Mouse (Mus musculus): ENCODE data around the gene Slc15a2. TPM values are rescaled to one million over a fixed set of nuclear protein-coding genes. Genes with fewer than 3 reads are reported as not detected.

Gene Slc15a2
- polyA plus RNA-seq, 2 experiments = 1.5 to 2.8 TPM

- 29% methylated on average over 3 of the region's 3 CpGs for WGBS (ENCODE audit: insufficient replicate concordance)
- no peak overlapping the region for H3K27ac ChIP-seq
- peak; percentile 83 for ATAC-seq (ENCODE audit: insufficient read depth)
Observed at GRCm38 (mm10) chr16:36813680-36814079, 28.9 kb upstream of the Slc15a2 start.

GRCm38 (mm10) chr16:36808616-36809015 is 23.9 kb upstream of the Slc15a2 start:
- ATAC-seq (ENCODE audit: insufficient read depth) = no peak
- 59% methylated on average over 3 of the region's 3 CpGs for WGBS (ENCODE audit: insufficient replicate concordance)

More at GRCm38 (mm10) chr16:36813680-36814079, 28.9 kb upstream of the Slc15a2 start:
- H3K27me3 ChIP-seq (ENCODE audit: control insufficient read depth, insufficient read depth, low read length) = no peaks in the 10 kb centered on the region
- H3K36me3 ChIP-seq (replicated peaks; ENCODE audit: control insufficient read depth, insufficient read depth, low read depth) = no peaks in the 10 kb centered on the region
- H3K9ac ChIP-seq (replicated peaks) = no peak overlapping the region
- TF ChIP-seq CTCF (IDR thresholded peaks at IDR 0.05; ENCODE audit: low read depth) (no peak), EP300 (IDR thresholded peaks at IDR 0.05; ENCODE audit: low read depth) (peak; percentile 21; the same call in 1 of the 2 replicates)
- no peaks in the 10 kb centered on the region; a peak in 1 of 4 replicates for H3K4me1 ChIP-seq (replicated peaks; ENCODE audit: control insufficient read depth in 2 of 2, insufficient read depth in 2 of 2, low read length in 1 of 2)
- no peak overlapping the region for H3K4me3 ChIP-seq (ENCODE audit: insufficient read depth in 1 of 2, low read depth in 2 of 2, low read length in 2 of 2)
- DNase-seq (ENCODE audit: low read depth in 3 of 3, low spot score in 3 of 3) = peak in 2 of 3 experiments; percentile 24 to 34
- no peaks in the 10 kb centered on the region for H3K9me3 ChIP-seq (ENCODE audit: control insufficient read depth, low read length)
- H3K4me2 ChIP-seq (ENCODE audit: low read depth) = no peak overlapping the region

DNA sequence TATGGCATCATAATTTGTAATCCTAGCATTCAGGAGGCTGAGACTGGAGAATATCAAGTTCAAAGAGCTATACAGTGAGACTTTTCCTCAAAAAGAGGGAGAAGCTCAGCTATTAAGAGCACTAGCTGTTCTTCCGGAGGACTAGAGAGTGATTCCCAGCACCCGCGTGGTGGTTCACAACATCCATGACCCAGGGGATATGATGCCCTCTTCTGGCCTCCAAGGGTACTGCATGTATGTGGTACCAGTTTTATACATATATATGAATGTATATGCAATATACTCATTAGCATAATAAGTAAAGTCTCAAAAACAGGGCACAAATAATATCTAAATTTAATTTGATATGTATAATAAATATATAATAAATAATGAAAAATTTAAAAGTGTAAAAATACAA is 17.6 kb upstream of the Slc15a2 start:
- WGBS (ENCODE audit: insufficient replicate concordance) = 74% methylated on average over 3 of the region's 3 CpGs
- DNase-seq (ENCODE audit: low read depth in 3 of 3, low spot score in 3 of 3) (no peak), ATAC-seq (ENCODE audit: insufficient read depth) (no peak)
- Histone ChIP-seq H3K4me1 (replicated peaks; ENCODE audit: control insufficient read depth in 2 of 2, insufficient read depth in 2 of 2, low read length in 1 of 2) (no peaks in the 10 kb centered on the region), H3K9me3 (ENCODE audit: control insufficient read depth, low read length) (peaks cover 3% of the 10 kb centered on the region; the same call in 1 of the 2 replicates), H3K9ac (replicated peaks) (no peak overlapping the region), H3K36me3 (replicated peaks; ENCODE audit: control insufficient read depth, insufficient read depth, low read depth) (no peaks in the 10 kb centered on the region), H3K4me3 (ENCODE audit: insufficient read depth in 1 of 2, low read depth in 2 of 2, low read length in 2 of 2) (no peak overlapping the region), H3K27ac (no peak overlapping the region), H3K4me2 (ENCODE audit: low read depth) (no peak overlapping the region), H3K27me3 (ENCODE audit: control insufficient read depth, insufficient read depth, low read length) (no peaks in the 10 kb centered on the region)
- TF ChIP-seq CTCF (IDR thresholded peaks at IDR 0.05; ENCODE audit: low read depth) = peak; percentile 58
- no peak for TF ChIP-seq EP300 (IDR thresholded peaks at IDR 0.05; ENCODE audit: low read depth)

More at GRCm38 (mm10) chr16:36808616-36809015, 23.9 kb upstream of the Slc15a2 start:
- Histone ChIP-seq H3K9me3 (ENCODE audit: control insufficient read depth, low read length) (no peaks in the 10 kb centered on the region), H3K4me3 (ENCODE audit: insufficient read depth in 1 of 2, low read depth in 2 of 2, low read length in 2 of 2) (no peak overlapping the region), H3K27ac (no peak overlapping the region), H3K4me1 (replicated peaks; ENCODE audit: control insufficient read depth in 2 of 2, insufficient read depth in 2 of 2, low read length in 1 of 2) (no peaks in the 10 kb centered on the region; a peak in 1 of 4 replicates), H3K36me3 (replicated peaks; ENCODE audit: control insufficient read depth, insufficient read depth, low read depth) (no peaks in the 10 kb centered on the region), H3K27me3 (ENCODE audit: control insufficient read depth, insufficient read depth, low read length) (no peaks in the 10 kb centered on the region), H3K9ac (replicated peaks) (no peak overlapping the region), H3K4me2 (ENCODE audit: low read depth) (no peak overlapping the region)
- TF ChIP-seq EP300 (IDR thresholded peaks at IDR 0.05; ENCODE audit: low read depth) = no peak
- TF ChIP-seq CTCF (IDR thresholded peaks at IDR 0.05; ENCODE audit: low read depth) = no peak
- DNase-seq (ENCODE audit: low read depth in 3 of 3, low spot score in 3 of 3) = no peak

DNA sequence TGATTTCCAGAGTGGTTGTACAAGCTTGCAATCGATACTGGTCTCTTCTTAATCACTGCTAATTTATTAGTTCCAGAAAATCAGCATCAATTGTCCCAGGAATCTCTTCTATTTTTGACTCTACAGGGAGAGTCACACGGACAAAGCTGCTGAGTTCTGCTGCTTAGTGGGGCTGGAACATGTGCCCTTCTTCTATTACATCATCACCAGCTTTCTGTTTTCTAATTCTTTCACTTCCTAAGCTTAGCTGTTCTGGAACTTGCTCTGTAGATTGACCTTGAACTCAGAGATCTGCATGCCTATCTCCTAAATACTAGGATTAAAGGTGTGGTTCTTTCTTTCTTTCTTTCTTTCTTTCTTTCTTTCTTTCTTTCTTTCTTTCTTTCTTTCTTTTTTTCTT is 13.6 kb upstream of the Slc15a2 start:
- H3K27ac ChIP-seq = no peak overlapping the region
- no peaks in the 10 kb centered on the region for H3K27me3 ChIP-seq (ENCODE audit: control insufficient read depth, insufficient read depth, low read length)
- ATAC-seq (ENCODE audit: insufficient read depth) = no peak
- H3K36me3 ChIP-seq (replicated peaks; ENCODE audit: control insufficient read depth, insufficient read depth, low read depth) = no peaks in the 10 kb centered on the region
- H3K4me1 ChIP-seq (replicated peaks; ENCODE audit: control insufficient read depth in 2 of 2, insufficient read depth in 2 of 2, low read length in 1 of 2) = no peaks in the 10 kb centered on the region
- peaks cover 3% of the 10 kb centered on the region; the same call in 1 of the 2 replicates for H3K9me3 ChIP-seq (ENCODE audit: control insufficient read depth, low read length)
- 48% methylated on average over 2 of the region's 2 CpGs for WGBS (ENCODE audit: insufficient replicate concordance)
- DNase-seq (ENCODE audit: low read depth in 3 of 3, low spot score in 3 of 3) = no peak
- H3K4me3 ChIP-seq (ENCODE audit: insufficient read depth in 1 of 2, low read depth in 2 of 2, low read length in 2 of 2) = no peak overlapping the region
- no peak for TF ChIP-seq EP300 (IDR thresholded peaks at IDR 0.05; ENCODE audit: low read depth)
- TF ChIP-seq CTCF (IDR thresholded peaks at IDR 0.05; ENCODE audit: low read depth) = no peak
- H3K4me2 ChIP-seq (ENCODE audit: low read depth) = no peak overlapping the region
- no peak overlapping the region for H3K9ac ChIP-seq (replicated peaks)

GRCm38 (mm10) chr16:36794976-36795375 is 10.2 kb upstream of the Slc15a2 start:
- TF ChIP-seq CTCF (IDR thresholded peaks at IDR 0.05; ENCODE audit: low read depth) = no peak
- Histone ChIP-seq H3K9ac (replicated peaks) (no peak overlapping the region), H3K4me2 (ENCODE audit: low read depth) (no peak overlapping the region), H3K27ac (no peak overlapping the region), H3K4me3 (ENCODE audit: insufficient read depth in 1 of 2, low read depth in 2 of 2, low read length in 2 of 2) (no peak overlapping the region), H3K4me1 (replicated peaks; ENCODE audit: control insufficient read depth in 2 of 2, insufficient read depth in 2 of 2, low read length in 1 of 2) (no peaks in the 10 kb centered on the region), H3K36me3 (replicated peaks; ENCODE audit: control insufficient read depth, insufficient read depth, low read depth) (no peaks in the 10 kb centered on the region), H3K9me3 (ENCODE audit: control insufficient read depth, low read length) (no peaks in the 10 kb centered on the region), H3K27me3 (ENCODE audit: control insufficient read depth, insufficient read depth, low read length) (no peaks in the 10 kb centered on the region)
- 25% methylated on average over 2 of the region's 2 CpGs for WGBS (ENCODE audit: insufficient replicate concordance)
- ATAC-seq (ENCODE audit: insufficient read depth) (no peak), DNase-seq (ENCODE audit: low read depth in 3 of 3, low spot score in 3 of 3) (no peak)
